Mouse (Mus musculus) testis, adult 2 months (tissue): ENCODE measurements around the gene Tcf7. TPM values are rescaled to one million over a fixed set of nuclear protein-coding genes. Genes with fewer than 3 reads are reported as not detected.

Source experiments
- H3K27ac ChIP-seq: fragments of 200-500 bp; 2 replicates; pipeline ENCODE4 v1.5.1; 2012; ENCODE audit warnings: low read depth, low read length; ENCODE audit not compliant: control insufficient read depth, insufficient read depth
- H3K27me3 ChIP-seq: fragments of 200-500 bp; 2 replicates; pipeline ENCODE4 v1.6.1; 2012; ENCODE audit warnings: mild to moderate bottlenecking, low read length, moderate library complexity; ENCODE audit not compliant: control insufficient read depth, insufficient read depth
- H3K36me3 ChIP-seq: fragments of 200-500 bp; 2 replicates; pipeline ENCODE4 v1.6.1; 2012; ENCODE audit warnings: mild to moderate bottlenecking, low read length; ENCODE audit not compliant: control insufficient read depth, insufficient read depth
- H3K4me1 ChIP-seq: fragments of 200-500 bp; 2 replicates; pipeline ENCODE4 v1.6.1; 2012; ENCODE audit warnings: low read length; ENCODE audit not compliant: control insufficient read depth, insufficient read depth
- H3K4me3 ChIP-seq: fragments of 200-500 bp; 2 replicates; pipeline ENCODE4 v1.5.1; 2012; ENCODE audit warnings: low read depth, mild to moderate bottlenecking, low read length, moderate library complexity, mixed read lengths; ENCODE audit not compliant: control insufficient read depth
- CTCF ChIP-seq: fragments of 200-500 bp; IDR thresholded peaks from 2 replicates; pipeline ENCODE4 v1.5.1; 2012; ENCODE audit warnings: low read depth, mild to moderate bottlenecking, inconsistent platforms, low read length, moderate library complexity; ENCODE audit not compliant: control insufficient read depth, insufficient read depth, insufficient replicate concordance
- POLR2A ChIP-seq: fragments of 200-500 bp; IDR thresholded peaks from 2 replicates; pipeline ENCODE4 v1.6.1; 2012; ENCODE audit warnings: low read depth, mild to moderate bottlenecking, inconsistent platforms, low read length, moderate library complexity; ENCODE audit not compliant: control insufficient read depth
- polyA plus RNA-seq: library from polyadenylated mRNA; depleted of rRNA; stranded (reverse); fragments of >200 nt; gene quantifications from 2 replicates; pipeline ENCODE4 v1.2.3, GENCODE M21; 2012

Gene Tcf7
- polyA plus RNA-seq, 1 experiment, result 8.3 TPM

DNA sequence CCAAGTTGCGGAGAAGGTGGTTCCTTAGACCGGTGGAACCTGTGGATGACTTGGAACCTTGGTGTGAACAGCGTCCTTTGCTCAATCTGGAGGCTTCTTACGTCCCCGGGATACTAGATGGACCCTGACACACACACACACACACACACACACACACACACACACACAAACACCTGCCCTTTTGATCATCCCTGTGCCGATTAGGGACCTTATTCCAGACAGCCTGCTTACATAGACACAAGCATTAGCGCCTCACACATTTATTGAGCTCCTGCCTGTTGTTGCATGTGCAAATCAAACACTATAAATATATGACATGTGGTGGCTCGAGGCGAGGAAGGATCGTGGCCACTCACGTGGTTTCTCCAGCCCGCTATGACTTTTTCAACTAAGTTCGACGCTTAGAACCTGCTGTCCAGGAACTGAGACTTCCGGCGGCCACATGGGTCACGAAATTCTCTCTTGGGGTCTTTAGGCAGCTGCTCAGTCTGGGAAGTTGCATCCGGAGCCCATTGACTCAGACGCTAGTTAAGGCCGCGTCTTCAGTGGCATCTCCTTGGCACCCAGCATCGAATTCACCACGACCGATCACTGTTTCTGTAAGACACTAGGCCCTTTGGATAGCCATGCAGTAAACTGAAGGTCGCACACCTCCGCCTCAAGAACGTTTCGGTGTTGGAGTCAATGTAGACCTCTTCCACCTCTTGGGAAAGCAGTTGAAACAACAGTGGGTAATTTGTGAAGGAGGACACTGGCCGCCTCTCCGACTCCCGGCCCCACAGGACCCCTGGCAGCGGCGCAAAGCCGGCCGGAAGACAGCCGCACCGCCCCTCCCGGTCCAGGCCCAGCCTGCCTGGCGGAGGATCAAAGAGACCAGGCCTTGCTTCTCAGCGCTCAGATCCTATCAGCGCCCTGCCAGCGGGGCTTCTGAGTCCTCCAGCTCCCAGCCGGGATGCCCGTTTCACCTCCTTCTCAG lies 1.1 kb upstream of the Tcf7 start:
- Histone ChIP-seq H3K4me1 (peaks cover 28% of the 10 kb centered on the region), H3K36me3 (no peaks in the 10 kb centered on the region), H3K27me3 (no peaks in the 10 kb centered on the region), H3K27ac (0 out of 2 replicates have a peak overlapping the region, but pooled peaks have one; percentile 2), H3K4me3 (peak overlapping the region; percentile 78)
- TF ChIP-seq CTCF (no peak), POLR2A (peak; percentile 18; the same call in 1 of the 2 replicates)

DNA sequence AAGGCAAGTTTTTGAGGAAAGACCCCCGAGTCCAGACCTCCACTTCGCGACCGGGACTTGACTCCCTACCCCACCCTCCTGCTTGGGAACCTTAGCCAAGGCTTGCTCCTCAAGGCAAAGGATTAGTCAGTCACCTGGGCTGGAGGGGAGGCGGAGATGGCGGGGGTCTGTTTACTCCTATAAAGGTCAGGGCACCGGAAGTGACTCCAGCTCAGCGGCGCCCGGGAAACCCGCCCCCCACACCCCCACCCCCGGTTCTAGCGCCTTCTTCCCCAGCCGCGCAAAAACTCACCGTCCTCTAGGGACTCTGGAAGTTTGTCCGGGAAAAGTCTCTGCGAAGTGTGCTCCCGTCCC lies 417 bp downstream of the Tcf7 start:
- H3K36me3 ChIP-seq, result no peaks in the 10 kb centered on the region; the same call in 1 of the 2 replicates
- H3K4me3 ChIP-seq, result peak overlapping the region; percentile 93
- H3K27me3 ChIP-seq, result no peaks in the 10 kb centered on the region
- H3K27ac ChIP-seq, result no peak overlapping the region
- peaks cover 28% of the 10 kb centered on the region for H3K4me1 ChIP-seq
- no peak for TF ChIP-seq POLR2A
- TF ChIP-seq CTCF, result no peak

DNA sequence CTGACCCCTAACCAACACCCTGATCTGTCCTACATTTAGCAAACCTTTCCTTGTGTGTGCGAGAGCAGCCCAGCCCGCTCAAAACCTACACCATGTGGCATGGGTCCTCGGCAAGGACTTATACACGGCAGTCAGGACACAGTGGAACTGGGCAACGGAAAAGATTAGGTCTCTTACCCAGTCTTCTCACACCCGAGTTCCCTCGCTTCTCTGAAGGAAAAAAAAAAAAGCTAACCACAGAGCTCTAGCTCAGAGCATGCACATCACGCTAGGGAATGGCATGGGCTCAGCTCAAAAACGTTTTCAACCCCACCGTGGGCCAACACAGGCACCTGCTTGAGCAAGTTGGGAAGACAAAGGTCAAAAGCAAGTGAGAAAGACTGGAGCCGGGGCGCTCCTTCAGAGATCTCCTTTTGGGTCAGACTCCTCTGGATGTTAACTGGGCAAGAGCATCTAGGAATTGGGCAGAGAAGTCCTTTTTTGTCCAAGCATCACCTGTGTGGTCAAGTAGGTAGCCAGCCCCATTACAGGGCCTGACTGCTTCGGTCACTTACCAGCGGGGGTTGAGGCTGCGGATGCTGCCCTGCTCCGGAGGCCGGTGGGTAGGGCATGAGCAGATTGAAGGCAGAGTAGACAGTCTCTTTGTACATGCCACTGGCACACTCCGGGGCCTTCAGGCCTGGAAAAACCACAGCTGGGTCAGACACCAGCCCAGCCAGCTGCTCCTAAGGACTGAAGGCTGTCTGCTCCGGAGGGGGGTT lies 1.1 kb downstream of the Tcf7 start:
- no peaks in the 10 kb centered on the region for H3K27me3 ChIP-seq
- H3K27ac ChIP-seq, result no peak overlapping the region
- TF ChIP-seq POLR2A (no peak), CTCF (no peak)
- H3K36me3 ChIP-seq, result no peaks in the 10 kb centered on the region; the same call in 1 of the 2 replicates
- peaks cover 28% of the 10 kb centered on the region for H3K4me1 ChIP-seq
- no peak overlapping the region; the same call in 1 of the 2 replicates for H3K4me3 ChIP-seq

DNA sequence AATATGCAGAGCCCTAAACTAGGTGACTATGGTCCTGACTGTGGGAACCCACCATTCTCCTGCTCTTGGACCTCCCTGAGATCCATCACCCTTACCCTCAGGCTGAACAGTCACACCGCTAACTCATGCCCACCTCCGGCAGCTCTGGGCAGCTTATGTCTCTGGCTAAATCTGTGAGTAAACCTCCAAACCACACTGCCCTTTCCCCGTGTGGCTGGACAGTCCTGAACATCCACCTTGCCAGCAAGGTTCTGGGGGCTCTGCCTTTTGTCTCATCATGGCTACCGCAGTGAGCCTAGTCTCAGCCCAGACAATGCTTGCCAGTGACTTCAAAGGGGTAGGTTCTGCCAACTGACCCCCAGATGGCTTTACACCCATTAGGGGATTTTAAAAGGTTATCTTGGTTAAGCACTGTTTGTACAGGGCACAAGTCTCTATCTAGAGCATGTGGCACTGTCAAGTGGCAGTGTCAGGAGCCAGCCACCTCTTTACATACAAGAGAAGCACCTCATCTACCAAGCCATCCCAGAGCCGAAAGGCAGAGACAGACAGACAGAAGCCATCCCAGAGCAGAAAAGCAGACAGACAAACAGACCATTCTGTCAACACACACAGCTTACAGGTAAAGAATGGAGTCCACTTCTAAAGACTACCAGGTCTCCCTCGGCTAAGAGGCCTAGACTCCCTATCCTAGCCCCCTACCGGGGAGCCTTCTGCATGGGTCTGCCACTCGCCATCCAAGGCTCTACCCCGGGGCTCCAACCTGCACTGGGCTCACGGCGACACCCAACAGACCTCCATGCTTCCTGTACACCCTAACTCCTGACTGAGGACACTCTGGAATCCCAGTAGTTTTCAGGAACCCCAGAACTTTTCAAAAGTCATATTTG lies 2.0 kb downstream of the Tcf7 start:
- peaks cover 25% of the 10 kb centered on the region for H3K4me1 ChIP-seq
- H3K27ac ChIP-seq, result no peak overlapping the region
- no peaks in the 10 kb centered on the region; the same call in 1 of the 2 replicates for H3K36me3 ChIP-seq
- no peak overlapping the region for H3K4me3 ChIP-seq
- TF ChIP-seq POLR2A (no peak), CTCF (no peak)
- H3K27me3 ChIP-seq, result no peaks in the 10 kb centered on the region

DNA sequence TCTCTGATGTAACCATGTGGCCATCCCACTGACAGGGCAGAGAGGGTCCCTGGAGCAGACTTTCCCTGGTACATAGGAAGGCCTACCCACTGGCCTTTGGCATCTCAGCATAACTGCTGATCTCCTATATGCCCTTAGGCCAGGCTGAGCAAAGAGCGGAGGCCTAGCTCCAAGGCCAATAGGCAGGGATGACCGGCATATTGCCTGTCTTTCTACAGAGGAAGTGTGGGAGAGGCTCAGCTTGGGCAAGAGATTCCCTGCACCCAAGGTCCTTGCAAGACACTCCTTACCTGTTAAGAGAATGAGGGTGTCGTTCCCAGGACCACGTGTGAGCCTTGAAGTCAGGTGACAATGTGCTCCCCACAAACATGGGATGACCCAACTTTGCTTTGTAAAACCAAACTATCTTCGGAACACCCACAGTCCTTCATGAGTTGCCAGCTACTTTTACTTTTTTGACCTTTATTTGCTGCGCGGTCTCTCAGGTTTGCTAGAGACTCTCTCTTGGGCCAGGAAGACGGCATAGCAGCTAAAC lies 3.1 kb downstream of the Tcf7 start:
- no peak for TF ChIP-seq POLR2A
- no peak for TF ChIP-seq CTCF
- Histone ChIP-seq H3K4me1 (peaks cover 28% of the 10 kb centered on the region), H3K27me3 (no peaks in the 10 kb centered on the region), H3K36me3 (no peaks in the 10 kb centered on the region; the same call in 1 of the 2 replicates), H3K27ac (no peak overlapping the region), H3K4me3 (no peak overlapping the region)

DNA sequence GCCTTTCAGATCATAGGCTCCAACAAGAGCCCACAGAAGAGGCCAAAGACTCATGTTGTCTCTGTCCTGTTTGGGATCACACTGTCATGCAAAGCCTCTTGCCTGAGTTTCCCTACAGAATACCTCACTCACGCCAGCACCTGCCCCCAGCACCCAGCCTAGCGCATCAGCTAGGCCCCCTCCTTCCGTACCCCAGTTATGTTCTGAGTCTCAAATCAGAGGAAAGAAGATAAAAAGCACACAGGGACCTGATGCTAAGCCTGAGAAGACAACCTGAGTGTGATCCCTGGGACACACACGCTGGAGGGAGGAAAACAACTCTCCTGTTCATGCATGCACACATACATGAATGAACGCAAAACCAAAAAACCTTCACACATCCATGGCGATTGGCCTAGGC lies 3.8 kb downstream of the Tcf7 start:
- Histone ChIP-seq H3K27me3 (no peaks in the 10 kb centered on the region), H3K4me1 (peaks cover 22% of the 10 kb centered on the region), H3K4me3 (no peak overlapping the region), H3K36me3 (no peaks in the 10 kb centered on the region; the same call in 1 of the 2 replicates), H3K27ac (no peak overlapping the region)
- no peak for TF ChIP-seq POLR2A
- no peak for TF ChIP-seq CTCF
